Mouse (Mus musculus): ENCODE results near the gene Scamp2. TPM values are rescaled to one million over a fixed set of nuclear protein-coding genes. Genes with fewer than 3 reads are reported as not detected.

Gene Scamp2
- polyA plus RNA-seq (2012; rRNA removed): 83.0 and 103 TPM in 2 replicates

DNA sequence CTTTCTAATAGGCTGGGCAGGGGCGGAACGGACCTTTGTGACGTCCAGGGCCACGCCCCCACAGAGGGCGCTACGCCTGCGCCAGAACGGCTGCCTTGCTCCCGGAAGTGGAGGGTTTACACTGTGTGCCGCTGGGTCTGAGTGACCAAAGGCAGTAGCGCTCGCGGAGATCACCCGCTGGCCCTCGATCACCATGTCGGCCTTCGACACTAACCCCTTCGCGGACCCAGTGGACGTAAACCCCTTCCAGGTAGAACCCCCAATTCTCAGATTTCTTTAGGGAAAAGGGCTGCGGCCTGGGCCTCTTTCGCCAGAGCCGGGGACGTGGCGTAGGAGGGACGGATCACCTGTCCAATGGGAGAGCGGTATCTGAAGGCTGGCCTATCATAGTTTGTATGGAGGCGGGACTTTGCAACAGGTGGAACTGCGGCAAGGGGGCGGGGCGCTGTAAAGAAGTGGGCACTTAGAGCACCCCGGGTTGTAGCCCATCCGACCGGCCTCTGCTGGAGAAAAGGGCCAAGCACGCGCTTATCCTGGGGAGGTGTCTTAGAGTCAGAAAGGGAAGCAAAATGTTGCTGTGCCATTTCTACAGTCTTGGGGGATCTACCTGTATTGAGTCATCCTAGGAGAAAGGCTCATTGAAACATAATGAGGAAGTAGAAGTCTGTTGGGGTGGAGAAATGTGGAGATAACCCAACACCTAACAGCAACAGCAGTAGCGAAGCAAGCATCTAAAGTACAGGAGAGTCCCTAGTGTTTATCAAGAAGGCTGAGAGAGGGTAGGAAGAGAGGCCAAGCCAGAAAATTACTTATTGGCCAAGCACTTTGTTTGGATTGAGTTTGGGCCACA lies at the start of gene Scamp2:
Gene Scamp2 (plus strand): TSS at position 83 of the 850 bp plus-strand sequence.
- peak; percentile 97 for DNase-seq
- TF ChIP-seq POLR2A (IDR thresholded peaks at IDR 0.05; ENCODE audit: borderline replicate concordance, extremely low read depth, low read depth, low read length) (peak; percentile 94), CTCF (IDR thresholded peaks at IDR 0.05; ENCODE audit: insufficient read depth, low read length) (no peak)
- WGBS: under 1% methylated on average over 37 of the region's 37 CpGs
- Histone ChIP-seq H3K4me1 (ENCODE audit: control insufficient read depth, insufficient read depth, low read length) (peaks cover 16% of the 10 kb centered on the region), H3K4me3 (replicated peaks; ENCODE audit: extremely low read depth, low read depth, low read length) (peak within 1 kb of the TSS; percentile 92)

DNA sequence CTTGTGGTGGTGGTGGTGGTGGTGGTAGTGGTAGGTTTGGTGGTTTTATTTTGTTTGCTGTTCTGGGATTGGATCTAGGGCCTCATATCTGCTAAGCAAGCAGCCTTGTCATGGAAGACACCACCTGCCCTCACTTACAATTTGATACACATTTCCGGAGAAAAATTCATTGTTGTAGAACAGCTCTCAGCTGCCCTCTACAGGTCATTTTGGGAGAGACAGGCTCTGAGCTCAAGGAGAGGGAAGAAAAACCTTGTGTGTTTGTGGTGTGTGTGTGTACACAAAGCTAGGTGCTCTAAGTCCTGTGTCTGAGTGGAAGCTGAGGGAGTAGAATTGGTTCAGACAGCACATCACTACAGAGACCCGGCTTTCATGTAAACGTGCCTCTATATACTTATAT lies 43.6 kb upstream of the Scamp2 start:
- peak; percentile 46 for DNase-seq
- TF ChIP-seq CTCF (IDR thresholded peaks at IDR 0.05; ENCODE audit: insufficient read depth, low read length) (peak; percentile 21), POLR2A (IDR thresholded peaks at IDR 0.05; ENCODE audit: borderline replicate concordance, extremely low read depth, low read depth, low read length) (no peak)
- Histone ChIP-seq H3K4me1 (ENCODE audit: control insufficient read depth, insufficient read depth, low read length) (no peaks in the 10 kb centered on the region), H3K4me3 (replicated peaks; ENCODE audit: extremely low read depth, low read depth, low read length) (no peak overlapping the region)
- 4% methylated on average over 3 of the region's 3 CpGs for WGBS

- 27% methylated on average over 16 of the region's 16 CpGs for WGBS
- Histone ChIP-seq H3K4me3 (replicated peaks; ENCODE audit: extremely low read depth, low read depth, low read length) (peak overlapping the region; percentile 65), H3K4me1 (ENCODE audit: control insufficient read depth, insufficient read depth, low read length) (peaks cover 13% of the 10 kb centered on the region)
- no peak for DNase-seq
- no peak for TF ChIP-seq POLR2A (IDR thresholded peaks at IDR 0.05; ENCODE audit: borderline replicate concordance, extremely low read depth, low read depth, low read length)
- no peak for TF ChIP-seq CTCF (IDR thresholded peaks at IDR 0.05; ENCODE audit: insufficient read depth, low read length)
Measured at GRCm38 (mm10) chr9:57520375-57521055, 40.2 kb upstream of the Scamp2 start.

DNA sequence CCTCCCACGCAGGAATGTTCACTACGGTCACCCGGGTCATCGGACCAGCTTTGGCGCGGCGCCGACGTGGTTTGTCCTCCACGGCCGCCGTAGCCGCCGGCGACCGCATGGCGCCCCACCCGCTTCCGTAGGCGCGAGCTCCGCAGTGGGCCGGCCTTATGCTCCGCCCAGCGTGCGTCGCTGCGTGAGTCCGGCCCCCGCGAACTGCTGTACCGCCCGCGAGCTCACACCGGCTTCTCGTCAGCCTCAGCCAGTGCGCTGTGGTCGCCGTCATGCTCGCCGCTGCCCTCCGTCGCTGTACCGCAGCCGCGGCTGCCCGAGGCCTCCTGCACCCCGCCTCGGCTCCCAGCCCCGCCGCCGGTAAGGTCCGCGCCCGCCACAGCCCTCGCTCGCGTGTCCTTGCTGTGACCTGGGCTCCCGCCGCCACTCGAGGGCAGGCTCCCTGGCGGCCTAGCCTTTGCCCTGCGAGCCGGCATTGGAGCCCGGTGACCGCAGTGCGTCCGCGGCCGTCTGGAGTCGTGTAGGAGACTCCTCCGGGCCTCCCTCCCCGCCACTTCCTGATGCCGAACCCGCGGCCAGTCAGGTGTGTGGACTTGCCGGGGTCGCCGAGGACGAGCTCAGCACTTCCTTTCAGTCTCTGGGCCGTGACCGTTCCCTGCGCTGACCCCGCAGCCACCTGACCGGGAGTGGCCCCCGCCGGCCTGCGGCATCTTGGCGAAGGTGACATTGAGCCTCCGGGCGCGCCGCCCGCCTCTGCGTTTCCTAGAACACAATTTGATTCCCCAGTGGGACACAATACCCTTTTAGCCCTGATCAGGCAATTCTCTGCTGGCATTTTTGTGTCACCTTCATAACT lies 39.5 kb upstream of the Scamp2 start, which contains the start of gene Cox5a:
Gene Cox5a (plus strand): TSS at position 219 of the 856 bp plus-strand sequence.
- Histone ChIP-seq H3K4me3 (replicated peaks; ENCODE audit: extremely low read depth, low read depth, low read length) (peak within 1 kb of the TSS; percentile 75), H3K4me1 (ENCODE audit: control insufficient read depth, insufficient read depth, low read length) (peaks cover 13% of the 10 kb centered on the region)
- peak; percentile 94 for DNase-seq
- under 1% methylated on average over 94 of the region's 95 CpGs for WGBS
- TF ChIP-seq CTCF (IDR thresholded peaks at IDR 0.05; ENCODE audit: insufficient read depth, low read length) (no peak), POLR2A (IDR thresholded peaks at IDR 0.05; ENCODE audit: borderline replicate concordance, extremely low read depth, low read depth, low read length) (peak; percentile 90)

DNA sequence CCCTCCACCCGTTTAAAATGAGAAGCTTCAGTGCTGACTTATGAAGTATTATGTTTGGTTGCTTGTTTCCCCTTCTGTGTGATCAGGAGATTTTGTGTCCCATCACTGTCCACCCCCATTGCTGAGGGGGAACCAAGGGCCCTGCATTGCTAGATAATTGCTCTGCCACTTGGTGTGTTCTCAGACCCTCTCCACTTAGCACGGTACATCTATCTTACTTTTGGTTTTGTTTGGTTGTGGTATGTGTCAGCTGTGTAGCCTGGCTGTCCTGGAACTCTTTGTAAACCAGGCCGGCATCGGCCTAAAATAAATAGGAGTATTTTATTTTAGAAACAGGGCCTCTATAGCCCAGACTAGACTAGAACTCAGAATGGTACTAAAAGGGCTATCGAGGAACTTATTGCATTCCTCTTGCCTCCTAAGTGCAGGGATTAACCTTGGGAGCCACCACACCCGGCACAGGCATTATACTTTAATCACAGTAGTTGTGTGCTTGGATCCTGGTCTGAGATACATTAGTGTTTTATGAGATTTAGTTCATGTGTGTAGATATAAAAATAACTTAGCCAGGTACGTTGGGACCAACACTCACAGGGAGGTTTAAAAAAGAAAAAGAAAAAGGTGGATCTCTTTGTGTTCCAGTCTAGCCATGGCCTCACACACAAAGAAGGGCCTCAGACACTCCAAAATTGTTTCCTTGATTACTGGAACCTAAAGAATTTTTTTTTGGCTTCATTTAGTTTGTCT lies 38.5 kb upstream of the Scamp2 start:
- H3K4me3 ChIP-seq (replicated peaks; ENCODE audit: extremely low read depth, low read depth, low read length): no peak overlapping the region
- H3K4me1 ChIP-seq (ENCODE audit: control insufficient read depth, insufficient read depth, low read length): peaks cover 13% of the 10 kb centered on the region
- 22% methylated on average over 7 of the region's 7 CpGs for WGBS
- no peak for DNase-seq
- no peak for TF ChIP-seq CTCF (IDR thresholded peaks at IDR 0.05; ENCODE audit: insufficient read depth, low read length)
- TF ChIP-seq POLR2A (IDR thresholded peaks at IDR 0.05; ENCODE audit: borderline replicate concordance, extremely low read depth, low read depth, low read length): no peak

- WGBS: 54% methylated on average over 4 of the region's 4 CpGs
- peaks cover 13% of the 10 kb centered on the region for H3K4me1 ChIP-seq (ENCODE audit: control insufficient read depth, insufficient read depth, low read length)
- no peak overlapping the region for H3K4me3 ChIP-seq (replicated peaks; ENCODE audit: extremely low read depth, low read depth, low read length)
- TF ChIP-seq POLR2A (IDR thresholded peaks at IDR 0.05; ENCODE audit: borderline replicate concordance, extremely low read depth, low read depth, low read length) (no peak), CTCF (IDR thresholded peaks at IDR 0.05; ENCODE audit: insufficient read depth, low read length) (no peak)
- no peak for DNase-seq
Measured at GRCm38 (mm10) chr9:57522861-57523246, 37.9 kb upstream of the Scamp2 start.

- Histone ChIP-seq H3K4me3 (replicated peaks; ENCODE audit: extremely low read depth, low read depth, low read length) (no peak overlapping the region), H3K4me1 (ENCODE audit: control insufficient read depth, insufficient read depth, low read length) (peaks cover 13% of the 10 kb centered on the region)
- no peak for DNase-seq
- TF ChIP-seq CTCF (IDR thresholded peaks at IDR 0.05; ENCODE audit: insufficient read depth, low read length) (no peak), POLR2A (IDR thresholded peaks at IDR 0.05; ENCODE audit: borderline replicate concordance, extremely low read depth, low read depth, low read length) (no peak)
- 77% methylated on average over 1 of the region's 1 CpGs for WGBS
Measured at GRCm38 (mm10) chr9:57523754-57524153, 37.0 kb upstream of the Scamp2 start.

- DNase-seq: no peak
- Histone ChIP-seq H3K4me1 (ENCODE audit: control insufficient read depth, insufficient read depth, low read length) (peaks cover 13% of the 10 kb centered on the region), H3K4me3 (replicated peaks; ENCODE audit: extremely low read depth, low read depth, low read length) (no peak overlapping the region)
- TF ChIP-seq POLR2A (IDR thresholded peaks at IDR 0.05; ENCODE audit: borderline replicate concordance, extremely low read depth, low read depth, low read length) (no peak), CTCF (IDR thresholded peaks at IDR 0.05; ENCODE audit: insufficient read depth, low read length) (no peak)
Measured at GRCm38 (mm10) chr9:57524439-57524838, 36.3 kb upstream of the Scamp2 start.
